Mouse (Mus musculus) left cerebral cortex, postnatal 36 days (tissue): Measurements from ENCODE around the gene Dmgdh. TPM values are rescaled to one million over a fixed set of nuclear protein-coding genes. Genes with fewer than 3 reads are reported as not detected.

Experiments
- DNase-seq, 2 experiments: peaks; one replicate each; pipeline ENCODE4 v3.0.0; 2021 to 2022; ENCODE audit warnings: low spot score in 2 of 2, mixed read lengths in 1 of 2
- intact Hi-C: fragments of 180-260 bp; cut with DNase I; formaldehyde crosslinking; loops from one replicate; pipeline ENCODE4 v1.15.1; 2025
- microRNA-seq: library from miRNA; unstranded; fragments of <30 nt; microRNA quantifications from one replicate; pipeline ENCODE4 v1.2.0, GENCODE M21; 2022
- total RNA-seq, 2 experiments: library from RNA; stranded (reverse); gene quantifications; 2 replicates each; pipeline ENCODE4 v1.2.3; 2021

Gene Dmgdh
- total RNA-seq, 2 experiments from 2014 or later, result 0.29 to 0.47 TPM

DNA sequence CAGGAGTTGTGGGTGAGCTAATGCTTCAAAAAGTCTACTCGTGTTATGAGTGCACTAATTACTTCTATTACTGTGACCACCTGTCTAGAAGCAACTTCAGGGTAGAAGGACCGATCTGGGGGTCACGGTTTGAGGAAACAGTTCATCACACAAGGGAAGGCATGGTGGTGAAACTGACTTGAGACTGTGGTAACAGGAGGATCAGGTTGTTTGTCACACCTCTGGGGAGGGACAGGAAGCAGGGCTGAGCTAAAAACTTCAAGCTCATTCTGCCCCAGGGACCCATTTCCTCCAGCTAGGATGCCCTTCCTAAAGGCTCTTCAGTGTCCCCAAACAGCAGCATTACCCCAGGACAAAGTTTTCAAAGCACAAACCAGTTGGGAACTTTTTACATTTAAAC, 88.6 kb downstream of the Dmgdh start:
- intact Hi-C loops, result no loop called here
- DNase-seq, result no peak

GRCm38 (mm10) chr13:93764321-93764973, 90.2 kb downstream of the Dmgdh start:
- intact Hi-C loops, result no loop called here
- DNase-seq, result no peak

GRCm38 (mm10) chr13:93771031-93771587, 96.9 kb downstream of the Dmgdh start:
- intact Hi-C loops, result no loop called here

GRCm38 (mm10) chr13:93771588-93772278, 97.5 kb downstream of the Dmgdh start, which contains the start of gene Arsb:
Arsb (plus strand) TSS chr13:93771630.
- intact Hi-C loops, result no loop called here
- peak; percentile 81 to 84 for DNase-seq

More at GRCm38 (mm10) chr13:93771031-93771587, 96.9 kb downstream of the Dmgdh start:
- DNase-seq, result no peak

GRCm38 (mm10) chr13:93772279-93772636, 98.0 kb downstream of the Dmgdh start:
- intact Hi-C loops, result no loop called here

GRCm38 (mm10) chr13:93772861-93773260, 98.6 kb downstream of the Dmgdh start:
- intact Hi-C loops, result no loop called here
- no peak for DNase-seq

More at GRCm38 (mm10) chr13:93772279-93772636, 98.0 kb downstream of the Dmgdh start:
- DNase-seq, result no peak

DNA sequence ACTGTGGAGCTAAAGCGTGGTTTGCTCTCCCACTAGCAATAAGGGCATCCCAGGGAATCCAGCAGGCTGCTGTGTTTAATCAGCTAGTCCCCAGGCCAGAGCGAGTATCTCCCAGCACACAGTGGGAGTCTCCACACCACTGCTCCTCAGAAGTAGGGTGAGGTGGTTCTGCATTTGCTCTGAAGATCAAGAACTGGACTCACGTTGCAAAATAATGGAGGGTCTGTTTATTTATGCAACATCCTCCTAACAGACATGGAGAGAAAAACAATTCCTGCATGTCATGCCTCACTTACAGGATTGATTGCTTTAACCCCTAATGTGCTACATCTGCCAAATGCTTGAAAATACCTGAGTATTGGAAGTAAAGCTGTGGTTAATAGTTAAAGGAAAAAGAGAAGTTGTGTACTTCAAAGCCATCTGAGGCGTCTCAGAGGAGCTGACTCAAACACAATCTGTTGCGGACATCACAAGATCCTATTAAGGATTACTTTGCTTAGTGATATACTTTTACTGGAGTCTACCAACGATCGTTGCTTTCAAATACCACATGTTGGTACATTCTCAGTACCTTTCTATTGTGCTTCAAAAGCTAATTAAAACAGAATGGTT, 99.6 kb downstream of the Dmgdh start:
- intact Hi-C loops, result no loop called here

DNA sequence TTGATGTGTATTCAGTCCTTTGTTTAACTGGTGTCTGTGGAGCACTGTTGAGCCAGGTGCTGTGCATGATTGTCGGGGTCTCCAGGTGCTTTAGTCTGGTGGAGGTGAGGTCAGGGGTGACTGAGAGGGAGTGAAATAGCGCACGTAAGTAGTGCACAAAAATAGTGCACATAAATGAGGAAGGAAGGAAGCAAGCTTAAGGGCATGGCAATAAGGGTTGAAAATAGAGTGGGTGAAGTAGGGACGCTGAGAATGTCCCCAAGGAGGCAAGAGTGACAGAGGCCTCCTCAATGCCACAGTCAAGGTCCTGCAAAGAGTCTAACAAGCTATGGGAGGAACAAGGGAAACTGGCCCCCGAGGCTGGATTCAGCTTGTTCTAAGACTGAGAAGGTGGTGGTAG, 108.6 kb downstream of the Dmgdh start:
- no peak for DNase-seq
- intact Hi-C loops, result loop anchor here (10.0 kb wide), 1 partner anchor 1132 kb away; no protein-coding TSS in a partner anchor

More for the DNA sequence above, 99.6 kb downstream of the Dmgdh start:
- DNase-seq, result no peak

DNA sequence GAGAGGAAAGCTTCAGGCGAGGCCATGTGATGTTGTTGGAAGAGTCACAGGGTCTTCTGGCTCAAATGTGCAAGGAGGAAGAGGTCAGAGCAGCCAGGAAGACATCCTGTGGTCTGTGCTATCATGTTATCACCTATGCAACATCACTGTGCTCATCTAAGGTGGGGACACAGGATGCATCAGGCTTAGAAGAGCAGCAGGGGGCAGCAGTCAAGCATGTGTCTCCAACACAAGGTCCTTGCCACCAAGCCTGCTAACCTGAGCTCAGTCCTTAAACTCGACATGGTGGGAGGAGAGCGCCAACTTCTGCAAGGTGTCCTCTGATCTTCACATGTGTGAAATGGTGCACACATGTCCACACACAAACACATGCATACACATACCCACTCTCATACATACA, 111.1 kb downstream of the Dmgdh start:
- intact Hi-C loops, result loop anchor here (10.0 kb wide), 1 partner anchor 1129 kb away; no protein-coding TSS in a partner anchor
- DNase-seq, result no peak

DNA sequence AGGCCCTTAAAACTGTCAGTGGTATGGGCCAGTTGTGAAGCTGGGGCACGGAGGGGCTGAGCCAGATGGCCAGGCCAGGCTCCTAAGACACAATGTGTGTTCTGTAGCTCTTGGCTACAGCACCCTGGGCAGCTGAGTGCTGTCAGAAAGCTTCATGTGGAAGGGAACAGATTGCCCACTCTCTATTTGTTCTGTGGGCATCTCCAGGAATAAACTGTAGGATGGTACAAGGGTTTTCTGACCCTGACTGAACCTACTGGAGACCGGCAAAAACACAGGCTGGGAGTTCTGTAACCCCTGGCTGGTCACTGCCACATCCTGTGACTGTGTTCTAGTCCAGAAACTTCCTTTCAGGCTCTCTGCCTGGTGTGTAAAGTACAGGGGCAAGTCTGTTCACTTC, 111.8 kb downstream of the Dmgdh start:
- no peak for DNase-seq
- intact Hi-C loops, result loop anchor here (10.0 kb wide), 1 partner anchor 1129 kb away; no protein-coding TSS in a partner anchor

- intact Hi-C loops, result loop anchor here (10.0 kb wide), 1 partner anchor 1127 kb away; no protein-coding TSS in a partner anchor
- no peak for DNase-seq
Observed at GRCm38 (mm10) chr13:93787647-93788046, 113.4 kb downstream of the Dmgdh start.

GRCm38 (mm10) chr13:93792945-93793642, 118.9 kb downstream of the Dmgdh start:
- intact Hi-C loops, result loop anchor here (5.0 to 10.0 kb wide), 4 partner anchors 354 to 562 kb away; partner anchors contain the start of genes Ap3b1 and Scamp1
- no peak for DNase-seq

DNA sequence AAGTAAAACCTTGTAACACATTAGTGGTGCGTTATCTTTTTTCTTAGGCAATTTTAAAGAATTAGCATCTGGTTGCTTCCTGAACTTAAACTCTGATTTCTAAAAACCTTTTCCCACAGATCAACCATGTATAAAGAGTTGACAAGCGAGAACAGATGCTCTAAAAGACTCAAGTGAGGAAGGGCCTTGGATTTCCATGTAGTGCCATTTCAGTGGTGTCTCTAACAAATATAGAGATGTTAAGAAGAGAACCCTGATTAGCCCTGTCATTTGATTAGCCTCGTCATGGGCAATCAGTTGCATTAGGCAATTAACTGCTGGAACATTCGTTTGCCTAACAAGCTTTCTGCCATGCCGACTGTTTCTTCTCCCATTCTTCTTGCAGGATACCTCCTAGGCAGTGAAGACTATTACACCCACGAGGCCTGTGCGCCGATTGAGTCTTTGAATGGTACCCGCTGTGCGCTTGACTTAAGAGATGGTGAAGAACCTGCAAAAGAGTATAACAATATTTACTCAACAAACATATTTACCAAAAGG, 119.5 kb downstream of the Dmgdh start:
- no peak for DNase-seq
- intact Hi-C loops, result loop anchor here (5.0 to 10.0 kb wide), 4 partner anchors 354 to 561 kb away; partner anchors contain the start of genes Ap3b1 and Scamp1

GRCm38 (mm10) chr13:93797011-93797600, 122.9 kb downstream of the Dmgdh start:
- no peak for DNase-seq
- intact Hi-C loops, result loop anchor here (10.0 kb wide), 2 partner anchors 488 to 558 kb away; partner anchors contain the start of genes Ap3b1 and Scamp1

Small RNA genes within 50 kb of the gene (microRNA-seq; reads per million reads assigned to microRNA genes)
- gene Mir5624, result not detected

Other genes with a start within 250 kb of the Dmgdh start
- 10 to 100 TPM; 42.3 to 43.3 TPM for gene Jmy, start 174.6 kb upstream of the Dmgdh start, total RNA-seq
- not detected for gene Bhmt, start 36.5 kb upstream of the Dmgdh start, total RNA-seq
- gene Bhmt2, start 131 bp upstream of the Dmgdh start, total RNA-seq, result under 1 TPM; 0.36 to 0.44 TPM
- gene Arsb, start 97.2 kb downstream of the Dmgdh start, total RNA-seq, result 10 to 100 TPM; 83.4 to 92.1 TPM